Mouse (Mus musculus) MEL (cell line): ENCODE measurements around the gene Fgf12.

Experiments used
- CHD2 ChIP-seq: IDR thresholded peaks from 2 replicates; pipeline ENCODE4 v1.6.1; 2011; ENCODE audit warnings: low read length, improper control_type of control experiment
- CTCF ChIP-seq, 3 experiments: IDR thresholded peaks in 2 of 3; conservative IDR thresholded peaks in 1 of 3; 2 replicates each; pipeline ENCODE4 v1.5.1; 2011 to 2012; ENCODE audit warnings: low read length in 3 of 3, low read depth in 2 of 3, mild to moderate bottlenecking in 2 of 3, improper control_type of control experiment in 1 of 3, inconsistent platforms in 1 of 3, mixed read lengths in 1 of 3, moderate library complexity in 1 of 3; ENCODE audit not compliant: control insufficient read depth in 1 of 3, insufficient read depth in 1 of 3, poor library complexity in 1 of 3, severe bottlenecking in 1 of 3
- E2F4 ChIP-seq: IDR thresholded peaks from 2 replicates; pipeline ENCODE4 v1.6.1; 2011; ENCODE audit warnings: low read depth, low read length, improper control_type of control experiment, borderline replicate concordance
- EP300 ChIP-seq, 2 experiments: IDR thresholded peaks; 2 replicates each; pipeline ENCODE4 v1.6.1; 2011; ENCODE audit warnings: improper control_type of control experiment in 2 of 2, low read length in 2 of 2, low read depth in 1 of 2, mild to moderate bottlenecking in 1 of 2
- HCFC1 ChIP-seq: IDR thresholded peaks from 2 replicates; pipeline ENCODE4 v1.6.1; 2012; ENCODE audit warnings: low read depth, mild to moderate bottlenecking, inconsistent platforms, low read length, improper control_type of control experiment, moderate library complexity
- MAFK ChIP-seq: IDR thresholded peaks from 2 replicates; pipeline ENCODE4 v1.6.1; 2011; ENCODE audit warnings: low read depth, mild to moderate bottlenecking, low read length, improper control_type of control experiment, borderline replicate concordance
- MYB ChIP-seq: IDR thresholded peaks from 2 replicates; pipeline ENCODE4 v1.6.1; 2011; ENCODE audit warnings: mild to moderate bottlenecking, low read depth, low read length, improper control_type of control experiment
- POLR2A ChIP-seq, 2 experiments: IDR thresholded peaks; 2 replicates each; pipeline ENCODE4 v1.6.1; 2011 to 2012; ENCODE audit warnings: low read length in 2 of 2, mild to moderate bottlenecking in 2 of 2, control low read depth in 1 of 2, improper control_type of control experiment in 1 of 2, low read depth in 1 of 2, moderate library complexity in 1 of 2; ENCODE audit not compliant: control insufficient read depth in 1 of 2, insufficient read depth in 1 of 2, poor library complexity in 1 of 2
- POLR2AphosphoS5 ChIP-seq: IDR thresholded peaks from 2 replicates; pipeline ENCODE4 v1.6.1; 2012; ENCODE audit warnings: low read depth, borderline replicate concordance, mild to moderate bottlenecking, inconsistent platforms, low read length, moderate library complexity, mixed read lengths
- SMC3 ChIP-seq: IDR thresholded peaks from 2 replicates; pipeline ENCODE4 v1.6.1; 2011; ENCODE audit warnings: low read depth, low read length, improper control_type of control experiment
- USF1 ChIP-seq: IDR thresholded peaks from 2 replicates; pipeline ENCODE4 v1.6.1; 2014; ENCODE audit warnings: low read depth, mild to moderate bottlenecking, inconsistent platforms, low read length, improper control_type of control experiment, moderate library complexity

- TF ChIP-seq E2F4 = no peak
- TF ChIP-seq CTCF (IDR thresholded peaks at IDR 0.05 in 2 of 3, conservative IDR thresholded peaks at IDR 0.05 in 1 of 3; ENCODE audit: control insufficient read depth in 1 of 3, insufficient read depth in 1 of 3, low read depth in 2 of 3, low read length in 3 of 3, poor library complexity in 1 of 3, severe bottlenecking in 1 of 3) = no peak
- TF ChIP-seq SMC3 = no peak
- TF ChIP-seq USF1 = no peak
- no peak for TF ChIP-seq EP300 (IDR thresholded peaks at IDR 0.05; ENCODE audit: low read depth in 1 of 2, low read length in 2 of 2)
- no peak for TF ChIP-seq CHD2
- TF ChIP-seq MAFK = no peak
- TF ChIP-seq HCFC1 = no peak
- TF ChIP-seq POLR2A (IDR thresholded peaks at IDR 0.05; ENCODE audit: control insufficient read depth in 1 of 2, insufficient read depth in 1 of 2, low read depth in 1 of 2, low read length in 2 of 2, poor library complexity in 1 of 2) = no peak
- no peak for TF ChIP-seq MYB
- no peak for TF ChIP-seq POLR2AphosphoS5
Measured at GRCm38 (mm10) chr16:28614412-28614811, 138.5 kb downstream of the Fgf12 start.
